Mouse (Mus musculus): ENCODE data around the gene B430305J03Rik. TPM values are rescaled to one million over a fixed set of nuclear protein-coding genes. Genes with fewer than 3 reads are reported as not detected.

The B430305J03Rik gene
- polyA plus RNA-seq, 1 experiment from 2014 or later: not detected

DNA sequence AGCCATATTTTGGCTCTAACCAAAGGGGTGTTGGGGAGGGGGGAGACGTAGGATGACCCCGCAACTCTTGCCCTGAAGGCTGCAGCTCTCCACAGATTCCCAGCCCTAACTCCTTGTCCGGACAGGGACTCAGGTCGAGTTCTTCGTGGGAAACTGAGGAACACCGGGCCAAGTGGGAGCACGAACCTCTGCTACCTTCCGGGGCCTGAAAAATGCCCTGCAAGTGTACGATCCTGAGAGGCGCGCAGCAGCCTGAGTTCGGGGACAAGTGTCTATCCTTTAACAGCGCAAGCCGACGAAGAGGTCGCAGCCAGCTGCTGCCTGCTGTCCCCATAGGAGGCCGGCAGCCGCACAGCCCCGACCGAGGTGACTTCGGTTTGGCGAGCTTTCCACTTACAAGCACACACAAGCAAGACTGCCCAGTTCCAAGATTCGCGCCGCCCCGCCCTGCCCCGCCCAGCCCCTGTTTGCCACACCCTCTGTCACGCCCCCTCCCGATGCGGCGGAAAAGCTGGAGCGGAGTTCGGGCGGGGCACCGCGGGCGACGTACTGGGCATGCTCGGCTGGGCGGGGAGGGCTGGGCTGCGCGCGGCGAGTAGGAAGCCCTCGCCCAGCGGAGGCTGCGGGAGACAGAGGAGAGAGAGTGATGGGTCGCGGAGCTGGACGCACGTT, 1.6 kb downstream of the B430305J03Rik start:
- peak overlapping the region; percentile 88 for H3K9ac ChIP-seq (ENCODE audit: low read length)
- no peaks in the 10 kb centered on the region for H3K9me3 ChIP-seq (ENCODE audit: control insufficient read depth, low read length)
- H3K4me3 ChIP-seq (ENCODE audit: control insufficient read depth in 1 of 2, insufficient read depth in 1 of 2, low read depth in 1 of 2, low read length in 2 of 2): peak overlapping the region; percentile 65 to 87
- 0 out of 2 replicates have a peak, but pooled peaks cover 3% of the 10 kb centered on the region for H3K36me3 ChIP-seq (ENCODE audit: control insufficient read depth, insufficient read depth, low read length)
- peaks cover 2 to 15% of the 10 kb centered on the region in 2 experiments; a peak in 2 of 4 replicates for H3K4me1 ChIP-seq (ENCODE audit: control insufficient read depth in 2 of 2, insufficient read depth in 2 of 2, low read length in 2 of 2)
- H3K27me3 ChIP-seq (ENCODE audit: control insufficient read depth, insufficient read depth, low read length): no peaks in the 10 kb centered on the region
- WGBS: 1% methylated on average over 51 of the region's 51 CpGs
- peak; percentile 90 for ATAC-seq (ENCODE audit: insufficient number of reproducible peaks, insufficient read depth, low FRiP score, low read depth)
- peak overlapping the region; percentile 79 for H3K4me2 ChIP-seq (ENCODE audit: low read length)
- H3K27ac ChIP-seq (replicated peaks in 1 of 2; ENCODE audit: control insufficient read depth in 1 of 2, insufficient read depth in 1 of 2, low read depth in 2 of 2, low read length in 2 of 2): peak overlapping the region; percentile 91 to 96

- Histone ChIP-seq H3K4me3 (ENCODE audit: control insufficient read depth in 1 of 2, insufficient read depth in 1 of 2, low read depth in 1 of 2, low read length in 2 of 2) (peak overlapping the region; percentile 72 to 87), H3K9me3 (ENCODE audit: control insufficient read depth, low read length) (no peaks in the 10 kb centered on the region), H3K27me3 (ENCODE audit: control insufficient read depth, insufficient read depth, low read length) (no peaks in the 10 kb centered on the region), H3K27ac (replicated peaks in 1 of 2; ENCODE audit: control insufficient read depth in 1 of 2, insufficient read depth in 1 of 2, low read depth in 2 of 2, low read length in 2 of 2) (peak overlapping the region; percentile 96 to 99), H3K4me2 (ENCODE audit: low read length) (peak overlapping the region; percentile 79), H3K36me3 (ENCODE audit: control insufficient read depth, insufficient read depth, low read length) (no peaks in the 10 kb centered on the region), H3K4me1 (ENCODE audit: control insufficient read depth in 2 of 2, insufficient read depth in 2 of 2, low read length in 2 of 2) (peaks cover 2 to 15% of the 10 kb centered on the region in 2 experiments; a peak in 2 of 4 replicates), H3K9ac (ENCODE audit: low read length) (peak overlapping the region; percentile 84)
- under 1% methylated on average over 30 of the region's 30 CpGs for WGBS
- peak; percentile 96 for ATAC-seq (ENCODE audit: insufficient number of reproducible peaks, insufficient read depth, low FRiP score, low read depth)
Measured at GRCm38 (mm10) chr3:61363161-61363988, 2.4 kb downstream of the B430305J03Rik start.

DNA sequence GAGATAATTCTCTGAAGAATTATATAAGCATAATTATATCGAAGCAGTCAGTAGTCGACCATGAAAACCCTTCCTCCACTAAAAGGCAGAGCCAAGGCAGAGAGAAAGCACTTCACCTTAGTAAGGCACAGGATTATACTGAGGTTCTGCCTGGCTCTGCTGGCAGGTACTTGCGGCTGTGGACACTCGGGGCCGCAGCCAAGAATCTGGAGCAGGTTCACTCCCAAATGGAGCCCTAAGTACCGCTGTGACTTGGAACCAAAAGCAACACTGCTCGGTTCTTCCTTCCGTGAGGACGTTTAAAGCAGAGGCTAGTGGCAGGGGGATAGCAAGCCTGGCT, 3.0 kb downstream of the B430305J03Rik start:
- Histone ChIP-seq H3K4me3 (ENCODE audit: control insufficient read depth in 1 of 2, insufficient read depth in 1 of 2, low read depth in 1 of 2, low read length in 2 of 2) (peak overlapping the region; percentile 72 to 87), H3K36me3 (ENCODE audit: control insufficient read depth, insufficient read depth, low read length) (no peaks in the 10 kb centered on the region), H3K27me3 (ENCODE audit: control insufficient read depth, insufficient read depth, low read length) (no peaks in the 10 kb centered on the region), H3K9me3 (ENCODE audit: control insufficient read depth, low read length) (no peaks in the 10 kb centered on the region), H3K9ac (ENCODE audit: low read length) (peak overlapping the region; percentile 84), H3K4me2 (ENCODE audit: low read length) (peak overlapping the region; percentile 79), H3K27ac (replicated peaks in 1 of 2; ENCODE audit: control insufficient read depth in 1 of 2, insufficient read depth in 1 of 2, low read depth in 2 of 2, low read length in 2 of 2) (peak overlapping the region; percentile 96 to 99), H3K4me1 (ENCODE audit: control insufficient read depth in 2 of 2, insufficient read depth in 2 of 2, low read length in 2 of 2) (peaks cover 2 to 15% of the 10 kb centered on the region in 2 experiments; a peak in 2 of 4 replicates)
- ATAC-seq (ENCODE audit: insufficient number of reproducible peaks, insufficient read depth, low FRiP score, low read depth): no peak
- 5% methylated on average over 9 of the region's 9 CpGs for whole genome bisulfite sequencing

- H3K4me3 ChIP-seq (ENCODE audit: control insufficient read depth in 1 of 2, insufficient read depth in 1 of 2, low read depth in 1 of 2, low read length in 2 of 2): no peak within 1 kb of the TSS
Measured at GRCm38 (mm10) chr3:61361338-61361737, 4.4 kb downstream of the B430305J03Rik start, which contains the start of gene Rap2b. Gene Rap2b (plus strand): TSS chr3:61361638.

GRCm38 (mm10) chr3:61358756-61359293, 6.9 kb downstream of the B430305J03Rik start:
- 37% methylated on average over 7 of the region's 7 CpGs for WGBS
- H3K9ac ChIP-seq (ENCODE audit: low read length): no peak overlapping the region
- no peak overlapping the region; a peak in 1 of 4 replicates for H3K27ac ChIP-seq (replicated peaks in 1 of 2; ENCODE audit: control insufficient read depth in 1 of 2, insufficient read depth in 1 of 2, low read depth in 2 of 2, low read length in 2 of 2)
- 0 out of 4 replicates have a peak, but pooled peaks cover 0 to 3% of the 10 kb centered on the region in 2 experiments for H3K4me1 ChIP-seq (ENCODE audit: control insufficient read depth in 2 of 2, insufficient read depth in 2 of 2, low read length in 2 of 2)
- H3K36me3 ChIP-seq (ENCODE audit: control insufficient read depth, insufficient read depth, low read length): no peaks in the 10 kb centered on the region
- H3K4me3 ChIP-seq (ENCODE audit: control insufficient read depth in 1 of 2, insufficient read depth in 1 of 2, low read depth in 1 of 2, low read length in 2 of 2): no peak overlapping the region
- H3K9me3 ChIP-seq (ENCODE audit: control insufficient read depth, low read length): no peaks in the 10 kb centered on the region
- no peak overlapping the region for H3K4me2 ChIP-seq (ENCODE audit: low read length)
- no peaks in the 10 kb centered on the region for H3K27me3 ChIP-seq (ENCODE audit: control insufficient read depth, insufficient read depth, low read length)
- ATAC-seq (ENCODE audit: insufficient number of reproducible peaks, insufficient read depth, low FRiP score, low read depth): no peak

More at GRCm38 (mm10) chr3:61361338-61361737, 4.4 kb downstream of the B430305J03Rik start, which contains the start of gene Rap2b:
- Histone ChIP-seq H3K9me3 (ENCODE audit: control insufficient read depth, low read length) (no peaks in the 10 kb centered on the region), H3K9ac (ENCODE audit: low read length) (no peak within 1 kb of the TSS), H3K27ac (replicated peaks in 1 of 2; ENCODE audit: control insufficient read depth in 1 of 2, insufficient read depth in 1 of 2, low read depth in 2 of 2, low read length in 2 of 2) (peak within 1 kb of the TSS in 1 of 2 experiments; percentile 96; a peak in 1 of 4 replicates), H3K4me1 (ENCODE audit: control insufficient read depth in 2 of 2, insufficient read depth in 2 of 2, low read length in 2 of 2) (peaks cover 0 to 8% of the 10 kb centered on the region in 2 experiments; a peak in 1 of 4 replicates), H3K4me2 (ENCODE audit: low read length) (peak within 1 kb of the TSS; percentile 79), H3K27me3 (ENCODE audit: control insufficient read depth, insufficient read depth, low read length) (no peaks in the 10 kb centered on the region), H3K36me3 (ENCODE audit: control insufficient read depth, insufficient read depth, low read length) (no peaks in the 10 kb centered on the region)
- 94% methylated on average over 1 of the region's 1 CpGs for WGBS
- ATAC-seq (ENCODE audit: insufficient number of reproducible peaks, insufficient read depth, low FRiP score, low read depth): no peak

- no peak overlapping the region for H3K4me2 ChIP-seq (ENCODE audit: low read length)
- 66% methylated on average over 6 of the region's 6 CpGs for WGBS
- ATAC-seq (ENCODE audit: insufficient number of reproducible peaks, insufficient read depth, low FRiP score, low read depth): no peak
- H3K4me1 ChIP-seq (ENCODE audit: control insufficient read depth in 2 of 2, insufficient read depth in 2 of 2, low read length in 2 of 2): 0 out of 4 replicates have a peak, but pooled peaks cover 0 to 3% of the 10 kb centered on the region in 2 experiments
- H3K9ac ChIP-seq (ENCODE audit: low read length): no peak overlapping the region
- no peak overlapping the region for H3K27ac ChIP-seq (replicated peaks in 1 of 2; ENCODE audit: control insufficient read depth in 1 of 2, insufficient read depth in 1 of 2, low read depth in 2 of 2, low read length in 2 of 2)
- H3K36me3 ChIP-seq (ENCODE audit: control insufficient read depth, insufficient read depth, low read length): no peaks in the 10 kb centered on the region
- H3K4me3 ChIP-seq (ENCODE audit: control insufficient read depth in 1 of 2, insufficient read depth in 1 of 2, low read depth in 1 of 2, low read length in 2 of 2): no peak overlapping the region
- no peaks in the 10 kb centered on the region for H3K9me3 ChIP-seq (ENCODE audit: control insufficient read depth, low read length)
- H3K27me3 ChIP-seq (ENCODE audit: control insufficient read depth, insufficient read depth, low read length): no peaks in the 10 kb centered on the region
Measured at GRCm38 (mm10) chr3:61358107-61358506, 7.6 kb downstream of the B430305J03Rik start.

DNA sequence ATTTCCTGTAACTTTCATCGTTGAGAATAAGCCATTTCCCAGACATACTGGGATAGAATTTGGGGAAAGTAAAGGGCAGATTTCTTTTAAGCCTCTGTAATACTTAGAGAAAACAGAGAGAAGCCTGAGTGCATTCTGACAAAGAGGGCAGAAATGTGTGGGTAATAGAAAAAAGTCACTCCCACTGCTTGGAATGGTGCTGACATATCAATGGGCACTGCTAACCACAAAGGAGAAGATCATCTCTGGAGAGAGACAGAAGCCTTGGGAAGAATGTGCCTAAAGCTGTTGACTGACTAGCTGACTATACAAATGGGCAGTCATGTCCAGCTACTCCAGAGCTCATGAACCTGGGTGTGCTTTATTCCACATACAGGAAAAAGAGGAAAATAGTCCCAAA, 10.3 kb downstream of the B430305J03Rik start:
- Histone ChIP-seq H3K4me3 (ENCODE audit: control insufficient read depth in 1 of 2, insufficient read depth in 1 of 2, low read depth in 1 of 2, low read length in 2 of 2) (no peak overlapping the region), H3K4me1 (ENCODE audit: control insufficient read depth in 2 of 2, insufficient read depth in 2 of 2, low read length in 2 of 2) (no peaks in the 10 kb centered on the region), H3K27me3 (ENCODE audit: control insufficient read depth, insufficient read depth, low read length) (no peaks in the 10 kb centered on the region), H3K27ac (replicated peaks in 1 of 2; ENCODE audit: control insufficient read depth in 1 of 2, insufficient read depth in 1 of 2, low read depth in 2 of 2, low read length in 2 of 2) (no peak overlapping the region; a peak in 1 of 4 replicates), H3K36me3 (ENCODE audit: control insufficient read depth, insufficient read depth, low read length) (no peaks in the 10 kb centered on the region), H3K4me2 (ENCODE audit: low read length) (no peak overlapping the region), H3K9me3 (ENCODE audit: control insufficient read depth, low read length) (no peaks in the 10 kb centered on the region), H3K9ac (ENCODE audit: low read length) (no peak overlapping the region)
- no peak for ATAC-seq (ENCODE audit: insufficient number of reproducible peaks, insufficient read depth, low FRiP score, low read depth)
- WGBS: 65% methylated on average over 1 of the region's 1 CpGs
